Mouse (Mus musculus) cerebellum, adult 18-20 months (tissue): Measurements from ENCODE around the gene Smg6.
"Not testable (repeated sequence)": the region's sequence is repeated elsewhere in the genome, so short reads cannot be mapped to it uniquely, and the experiment has no call there.

ENCODE experiments used
- DNase-seq, 2 experiments: peaks; one replicate each; pipeline ENCODE4 v3.0.0; 2021

Gene Smg6

GRCm38 (mm10) chr11:75000869-75001653 lies 75.4 kb downstream of the Smg6 start:
- no peak for DNase-seq

- DNase-seq = peak; percentile 30 to 37
Measured at GRCm38 (mm10) chr11:75008270-75008669, 82.6 kb downstream of the Smg6 start.

DNA sequence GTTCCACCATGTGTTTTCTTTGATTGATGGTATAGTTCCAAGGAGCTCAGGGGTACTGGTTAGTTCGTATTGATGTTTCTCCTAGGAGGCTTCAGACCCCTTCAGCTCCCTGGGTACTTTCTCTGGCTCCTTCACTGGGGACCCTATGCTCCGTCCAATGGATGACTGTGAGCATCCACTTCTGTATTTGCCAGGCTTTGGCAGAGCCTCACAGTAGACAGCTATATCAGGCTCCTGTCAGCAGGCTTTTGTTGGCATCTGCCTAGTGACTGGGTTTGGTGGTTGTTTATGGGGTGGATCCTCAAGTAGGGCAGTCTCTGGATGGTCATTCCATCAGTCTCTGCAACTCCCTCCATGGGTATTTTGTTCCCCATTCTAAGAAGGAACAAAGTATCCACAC lies 83.9 kb downstream of the Smg6 start:
- DNase-seq = not testable (repeated sequence)

DNA sequence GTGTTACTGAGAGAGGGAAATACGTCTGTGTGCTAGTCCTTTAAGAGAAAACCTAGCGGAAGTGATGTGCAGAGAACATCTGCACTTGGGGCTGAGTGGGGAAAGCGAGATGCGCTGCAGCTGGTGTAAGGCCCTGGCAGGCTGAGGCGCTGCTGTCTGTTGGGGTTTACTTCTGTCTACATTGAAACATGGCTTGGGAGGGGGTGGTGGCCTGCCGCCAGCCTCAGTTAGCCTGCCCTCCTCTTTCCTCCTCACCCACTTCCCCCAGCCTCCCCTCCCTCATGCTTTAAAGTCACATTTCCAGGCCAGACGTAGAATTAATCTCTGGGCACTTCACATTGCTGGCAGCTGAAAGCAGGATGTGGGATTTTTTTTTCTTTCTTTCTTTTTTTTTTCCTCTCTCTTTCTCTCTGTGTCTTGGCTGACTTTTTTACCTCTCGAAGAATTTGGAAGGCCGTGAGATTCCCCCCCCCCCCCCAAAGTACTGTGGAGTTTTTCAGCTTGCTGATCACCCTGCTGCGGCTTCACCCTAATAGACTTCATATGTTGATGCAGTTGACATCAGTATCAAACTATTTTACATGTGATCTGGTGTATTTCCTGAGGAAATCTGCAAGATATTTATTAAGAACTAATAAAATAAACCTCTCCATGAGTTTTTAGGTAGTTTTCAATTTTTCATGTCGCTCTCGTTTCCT lies 87.5 kb downstream of the Smg6 start:
- DNase-seq = no peak

DNA sequence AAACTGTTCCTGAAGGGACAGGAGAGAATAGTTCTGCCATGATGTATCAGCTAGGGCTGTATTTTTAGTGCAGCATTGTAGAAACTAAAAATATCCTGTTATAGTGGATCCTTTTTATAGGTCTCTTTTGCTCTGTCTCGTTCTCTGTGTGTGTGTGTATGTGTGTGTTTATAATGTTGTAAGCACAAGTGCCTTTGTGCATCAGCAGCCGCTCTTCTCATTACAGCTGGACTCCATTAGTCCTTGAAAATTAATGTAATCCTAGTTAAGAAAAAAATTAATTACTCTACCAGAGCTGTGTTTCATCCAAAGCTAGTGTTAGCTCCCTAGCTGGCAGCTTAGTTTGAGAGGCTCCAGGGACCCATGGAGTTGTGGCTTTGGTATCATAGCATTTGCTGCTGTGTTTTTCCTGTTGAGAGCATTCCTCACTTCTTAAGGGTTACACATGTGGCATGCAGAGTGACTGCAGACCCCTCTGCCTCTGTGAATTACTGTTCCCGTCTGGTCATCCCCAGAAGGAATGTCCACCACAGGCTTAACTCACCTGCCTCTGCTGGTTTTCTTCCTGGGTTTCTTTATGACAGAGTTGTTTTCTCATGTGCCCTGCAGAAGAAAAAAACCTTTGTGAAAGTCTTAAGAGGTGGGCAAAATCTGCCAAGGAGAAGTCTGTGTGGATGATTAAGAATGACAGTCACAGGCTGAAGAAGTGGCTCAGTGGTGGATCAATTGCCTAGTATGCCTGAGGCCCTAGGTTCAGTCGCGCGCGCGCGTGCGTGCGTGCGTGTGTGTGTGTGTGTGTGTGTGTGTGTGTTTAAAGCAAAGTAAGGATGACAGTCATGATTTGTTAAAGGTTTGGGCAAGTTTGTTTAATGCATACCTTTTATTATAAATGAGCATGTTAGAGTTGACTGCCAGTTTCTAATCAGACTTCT lies 88.4 kb downstream of the Smg6 start:
- DNase-seq = no peak

GRCm38 (mm10) chr11:75014816-75015215 lies 89.2 kb downstream of the Smg6 start:
- DNase-seq = peak; percentile 68 to 75

GRCm38 (mm10) chr11:75015453-75015871 lies 89.8 kb downstream of the Smg6 start:
- peak; percentile 47 to 48 for DNase-seq

DNA sequence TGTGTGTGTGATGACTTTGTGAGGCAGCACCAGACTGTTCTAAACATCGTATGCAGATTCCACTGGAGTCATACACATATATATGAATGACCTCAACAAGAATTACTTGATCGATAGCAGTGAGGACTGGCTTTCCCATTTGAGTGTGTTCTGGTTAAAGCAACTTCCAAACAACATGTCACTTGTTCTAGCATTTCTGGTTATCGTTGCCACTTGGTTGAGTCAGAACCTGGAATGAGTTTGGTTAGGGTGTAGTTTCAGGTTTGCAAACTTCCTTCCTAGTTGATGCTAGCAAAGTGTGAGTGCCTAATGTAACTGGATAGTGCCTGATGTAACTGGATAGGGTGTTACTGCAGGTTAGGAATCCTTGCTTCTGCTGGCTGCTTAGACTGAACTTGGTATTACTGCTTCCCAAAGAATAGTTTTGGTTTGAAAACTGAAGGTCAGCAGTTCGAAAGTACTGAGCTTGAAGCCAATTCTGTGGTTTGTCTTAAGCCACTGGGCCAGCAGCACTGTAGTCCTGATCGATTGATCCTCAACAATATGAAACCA lies 90.8 kb downstream of the Smg6 start:
- DNase-seq = no peak

DNA sequence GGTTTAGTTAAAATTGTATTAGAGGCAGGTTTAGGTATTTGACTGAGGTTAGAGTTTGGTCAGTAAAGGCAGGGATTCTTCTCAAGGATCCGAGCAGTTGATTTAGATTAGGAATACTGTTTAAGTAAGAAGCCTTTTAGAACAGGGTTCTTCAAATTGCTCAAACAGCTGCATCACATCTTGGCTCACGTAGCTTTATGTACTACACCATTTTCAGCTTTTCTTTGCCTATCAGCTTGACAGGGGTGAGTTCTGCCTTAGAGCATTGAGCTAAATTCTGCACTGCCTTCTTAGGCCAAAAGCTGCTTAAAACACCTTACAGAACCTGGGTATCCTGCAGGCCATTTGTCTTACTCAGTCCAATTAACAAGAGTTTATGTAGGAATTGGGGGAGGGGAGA lies 92.2 kb downstream of the Smg6 start:
- no peak for DNase-seq

DNA sequence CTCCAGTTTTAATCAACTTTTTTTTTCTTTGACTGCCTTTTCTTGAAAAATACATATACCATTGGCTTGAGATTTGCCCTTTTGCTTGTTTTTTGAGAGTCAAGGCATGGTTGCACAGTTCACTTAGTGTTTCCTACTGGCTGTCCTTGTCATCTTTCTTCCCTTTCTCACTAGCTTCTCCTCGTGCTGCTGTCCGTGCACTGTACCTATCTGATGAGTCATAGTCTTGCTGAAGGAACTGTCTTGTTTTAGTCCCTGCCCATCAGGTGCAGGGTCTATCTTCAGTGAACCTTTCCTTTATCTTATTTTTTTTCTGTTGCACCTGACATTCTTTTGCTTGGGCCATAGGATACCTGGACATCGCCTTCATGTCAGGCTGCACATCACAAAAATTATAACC lies 101.4 kb downstream of the Smg6 start:
- DNase-seq = no peak

GRCm38 (mm10) chr11:75027616-75028015 lies 102.0 kb downstream of the Smg6 start:
- DNase-seq = no peak

GRCm38 (mm10) chr11:75031251-75031650 lies 105.6 kb downstream of the Smg6 start:
- DNase-seq = no peak

GRCm38 (mm10) chr11:75032946-75033345 lies 107.3 kb downstream of the Smg6 start:
- no peak for DNase-seq

DNA sequence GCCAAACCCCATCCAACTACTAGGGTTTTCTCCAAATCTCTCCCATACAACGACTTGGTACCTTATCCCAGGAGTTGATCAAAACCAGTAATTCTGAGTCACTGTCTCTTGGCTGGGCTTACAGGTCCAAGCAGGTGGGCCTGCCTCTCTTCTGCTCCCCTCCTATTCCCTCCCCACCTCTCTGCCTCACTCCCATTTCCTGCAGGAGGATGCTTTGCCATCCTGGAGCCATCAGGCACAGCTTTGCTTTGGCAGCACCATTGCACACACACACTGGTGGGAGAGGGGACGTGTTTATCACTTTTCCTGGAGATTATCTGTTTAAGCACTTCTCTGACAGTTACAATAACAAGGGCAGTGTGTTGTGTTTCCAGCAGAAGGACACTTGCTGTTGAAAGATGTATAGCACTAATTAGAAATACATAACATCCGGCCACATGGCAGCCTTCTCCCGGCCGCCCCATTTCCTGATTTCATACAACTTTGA lies 108.0 kb downstream of the Smg6 start:
- DNase-seq = peak in 1 of 2 experiments; percentile 30

DNA sequence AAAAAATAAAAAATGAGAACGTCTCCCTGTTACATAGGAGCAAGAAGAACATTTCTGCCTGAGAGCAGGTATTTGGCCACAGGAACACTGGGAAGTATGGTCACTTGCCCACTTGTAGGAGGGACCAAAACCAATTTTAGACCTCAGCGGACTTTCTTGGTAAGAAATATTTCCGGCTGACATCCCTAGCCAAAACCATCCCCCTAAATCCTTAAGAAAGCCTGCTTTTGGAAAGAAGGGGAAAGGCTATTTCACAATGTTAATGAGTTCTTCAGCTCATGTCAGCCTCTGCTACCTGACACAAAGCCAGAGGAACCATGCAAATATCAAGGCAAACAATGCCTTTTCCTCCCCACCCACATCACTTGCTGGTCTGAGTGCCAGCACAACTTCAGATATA lies 108.5 kb downstream of the Smg6 start:
- no peak for DNase-seq

DNA sequence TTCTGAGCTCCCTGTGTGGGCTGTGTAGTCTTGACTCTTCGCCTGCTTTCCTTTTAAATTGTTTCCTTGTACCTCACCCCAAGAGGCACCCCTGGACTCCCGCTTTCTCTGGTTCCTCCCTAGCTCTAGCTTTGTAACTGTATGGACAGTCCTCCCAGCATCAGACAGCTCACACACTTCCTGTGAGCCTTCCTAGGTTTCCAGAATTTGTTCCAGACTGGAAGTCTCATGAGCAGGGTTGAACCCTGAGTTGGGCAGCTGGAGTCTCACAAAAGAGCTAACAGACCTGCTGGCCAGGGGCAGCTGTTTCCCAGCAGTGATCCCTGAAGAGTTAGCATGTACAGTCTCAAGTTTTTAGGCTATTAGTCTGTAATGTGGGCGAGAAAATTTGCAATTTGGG lies 118.7 kb downstream of the Smg6 start:
- DNase-seq = no peak

DNA sequence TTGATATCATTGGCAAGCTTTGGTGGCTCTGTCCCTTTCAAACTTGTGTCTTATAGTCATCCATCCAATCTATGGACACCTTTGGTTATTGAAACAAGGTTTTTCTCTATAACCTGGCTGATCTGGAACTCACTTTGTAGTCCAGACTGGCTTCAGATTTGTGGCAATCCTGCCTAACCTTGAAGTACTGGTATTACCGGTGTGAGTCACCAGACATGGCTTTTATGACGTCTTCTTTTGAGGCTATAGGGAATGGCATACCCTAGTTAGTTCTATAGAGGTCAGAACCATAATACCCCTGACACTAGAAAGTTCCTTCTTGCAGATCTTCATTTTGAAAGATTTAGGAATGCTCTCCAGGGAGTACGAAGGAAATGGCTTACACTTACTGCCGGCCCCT lies 120.2 kb downstream of the Smg6 start:
- DNase-seq = no peak

DNA sequence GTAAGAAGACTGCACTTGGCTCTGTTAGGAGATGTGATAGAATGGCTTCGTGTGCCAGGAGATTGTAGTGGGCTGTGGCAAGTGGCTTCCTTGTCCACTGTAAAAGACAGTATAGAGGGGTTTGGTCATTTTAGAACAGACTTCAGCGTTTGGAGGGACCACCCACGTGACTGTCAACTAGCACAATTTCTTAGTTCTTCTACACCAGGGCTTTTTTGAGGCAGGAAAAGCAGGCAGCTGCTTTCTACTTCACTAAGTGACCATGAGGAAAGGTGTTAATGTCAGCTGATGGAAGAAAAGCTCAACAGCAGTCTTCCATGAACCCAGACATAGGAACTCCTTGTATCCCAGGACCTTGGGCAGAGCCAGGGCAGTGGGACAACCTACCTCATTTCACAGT lies 121.0 kb downstream of the Smg6 start:
- DNase-seq = no peak

GRCm38 (mm10) chr11:75047066-75047465 lies 121.4 kb downstream of the Smg6 start:
- DNase-seq = peak; percentile 66 to 69

DNA sequence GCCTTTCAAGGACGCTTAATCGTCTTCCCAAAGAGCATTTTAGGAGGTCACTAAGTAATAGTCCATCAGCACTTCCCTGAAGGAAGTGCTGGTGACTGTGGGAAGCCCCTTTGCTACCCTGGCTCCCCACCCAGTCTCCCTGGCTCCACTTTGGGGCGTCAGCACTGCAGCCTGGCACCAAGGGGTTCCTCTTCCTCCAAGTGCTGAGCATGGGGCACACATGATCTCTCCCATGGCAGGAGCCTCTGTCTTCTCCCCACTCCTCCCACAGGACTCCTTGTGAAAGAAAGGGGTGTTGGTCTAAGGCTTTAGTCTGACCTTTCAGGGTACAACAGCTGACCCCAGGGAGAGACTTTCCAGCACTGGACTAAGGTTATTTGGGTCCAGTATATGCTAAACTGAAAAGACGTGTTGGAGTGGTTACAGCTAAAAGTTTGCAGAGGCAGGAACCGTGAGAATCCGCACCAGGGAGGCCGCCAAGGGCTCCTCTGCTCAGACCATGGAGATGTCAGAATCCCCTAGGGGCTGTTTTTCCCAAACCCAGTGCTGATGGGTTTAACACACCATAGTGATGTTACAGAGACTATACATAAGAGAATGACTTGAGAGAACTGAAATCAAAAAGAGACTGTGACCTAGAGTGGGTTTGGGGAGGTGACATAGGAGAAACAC lies 122.2 kb downstream of the Smg6 start:
- no peak for DNase-seq

DNA sequence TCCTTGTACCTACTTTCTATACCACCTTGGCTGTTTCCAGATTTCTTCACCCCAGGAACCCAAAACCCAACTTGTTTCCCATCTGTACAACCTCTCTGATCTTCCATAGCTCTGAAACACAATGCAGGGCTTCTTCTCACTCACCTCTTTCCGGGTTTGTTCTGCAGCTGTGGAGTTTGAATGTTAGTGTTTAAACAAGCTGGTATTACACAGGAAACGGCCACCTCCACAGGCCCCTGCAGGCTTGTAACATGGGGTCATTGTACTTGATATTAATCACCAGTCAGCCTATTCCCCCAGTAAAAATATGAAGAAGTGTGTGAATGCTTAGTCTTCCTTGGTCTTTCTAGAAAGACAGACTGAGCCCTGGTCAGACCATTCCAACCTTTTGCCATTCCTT lies 123.5 kb downstream of the Smg6 start:
- no peak for DNase-seq

- no peak for DNase-seq
Measured at GRCm38 (mm10) chr11:75049807-75050206, 124.2 kb downstream of the Smg6 start.
